Mouse (Mus musculus) heart, adult 2 months (tissue): Measurements from ENCODE around the gene Tex10. TPM values are rescaled to one million over a fixed set of nuclear protein-coding genes. Genes with fewer than 3 reads are reported as not detected.
A peak's percentile ranks its signal among the peaks of the same experiment; 100 is the strongest.

Experiments
- DNase-seq, 2 experiments: peaks; one replicate each; pipeline ENCODE4 v3.0.0; 2021
- H3K27ac ChIP-seq: fragments of 200-600 bp; 2 replicates; pipeline ENCODE4 v1.8.1; 2022
- H3K27me3 ChIP-seq: fragments of 200-500 bp; 2 replicates; pipeline ENCODE4 v1.6.1; 2012; ENCODE audit warnings: mild to moderate bottlenecking, low read length, inconsistent platforms, mixed read lengths; ENCODE audit not compliant: control insufficient read depth, insufficient read depth
- H3K36me3 ChIP-seq: fragments of 200-500 bp; 2 replicates; pipeline ENCODE4 v1.6.1; 2012; ENCODE audit warnings: low read length, inconsistent platforms; ENCODE audit not compliant: control insufficient read depth, insufficient read depth
- H3K4me1 ChIP-seq: fragments of 200-500 bp; 2 replicates; pipeline ENCODE4 v1.6.1; 2011; ENCODE audit warnings: low read length; ENCODE audit not compliant: control insufficient read depth, insufficient read depth
- H3K4me3 ChIP-seq: fragments of 200-600 bp; 2 replicates; pipeline ENCODE4 v1.8.1; 2022
- H3K79me2 ChIP-seq: fragments of 200-500 bp; replicated peaks from 2 replicates; pipeline ENCODE4 v1.6.1; 2012; ENCODE audit warnings: mild to moderate bottlenecking, inconsistent platforms, low read length, moderate library complexity, mixed read lengths; ENCODE audit not compliant: control insufficient read depth, insufficient read depth
- H3K9ac ChIP-seq: fragments of 200-500 bp; 2 replicates; pipeline ENCODE4 v1.6.1; 2012; ENCODE audit warnings: low read depth, mild to moderate bottlenecking, control low read depth, inconsistent platforms, low read length, mixed read lengths
- CTCF ChIP-seq: fragments of 200-600 bp; IDR thresholded peaks from 2 replicates; pipeline ENCODE4 v1.8.1; 2022; ENCODE audit warnings: antibody characterized with exemption, mild to moderate bottlenecking, moderate library complexity
- EP300 ChIP-seq: fragments of 200-500 bp; IDR thresholded peaks from 2 replicates; pipeline ENCODE4 v1.6.1; 2011; ENCODE audit warnings: low read depth, low read length, control low read depth; ENCODE audit not compliant: insufficient read depth
- POLR2A ChIP-seq: fragments of 200-500 bp; IDR thresholded peaks from 2 replicates; pipeline ENCODE4 v1.6.1; 2011; ENCODE audit warnings: mild to moderate bottlenecking, low read depth, low read length, control low read depth; ENCODE audit not compliant: insufficient read depth
- WGBS: fragments of 180-500 bp; shearing (Covaris S2); methylation state at CpG from one replicate; pipeline ENCODE4 v1.1.7; 2018; 5-methylcytosine and 5-hydroxymethylcytosine counted together
- intact Hi-C: fragments of 180-260 bp; cut with DNase I; formaldehyde crosslinking; loops from one replicate; pipeline ENCODE4 v1.15.1; 2025
- long read RNA-seq: library from polyadenylated mRNA; stranded (forward); transcript quantifications from one replicate; pipeline ENCODE4 v2.0.0, GENCODE M21; 2021
- polyA plus RNA-seq: library from polyadenylated mRNA; depleted of rRNA; stranded (reverse); fragments of >200 nt; gene quantifications from 2 replicates; pipeline ENCODE4 v1.2.3, GENCODE M21; 2012; rRNA removed
- total RNA-seq, 2 experiments: library from RNA; stranded (reverse); gene quantifications; 2 replicates each; pipeline ENCODE4 v1.2.3; 2021

Tex10 gene
- total RNA-seq, result 1 to 10 TPM; 7.9 to 9.0 TPM
- 8.0 and 12.0 TPM in 2 replicates for polyA plus RNA-seq
- long read RNA-seq, transcript Tex10-201 (15 exons, 3,102 nt), result major isoform, 5 of 9 reads
- long read RNA-seq, partial matches to known transcripts, result 2 of 9 reads
- long read RNA-seq, other reads (novel, unspliced or antisense), result 2 of 9 reads

- DNase-seq, result peak; percentile 93 to 94
- 2% methylated on average over 89 of the region's 89 CpGs for WGBS
- peak; percentile 64 for TF ChIP-seq POLR2A
- no peak for TF ChIP-seq CTCF
- TF ChIP-seq EP300, result peak; percentile 82; the same call in 1 of the 2 replicates
- no peaks in the 10 kb centered on the region; the same call in 1 of the 2 replicates for H3K36me3 ChIP-seq
- peak within 1 kb of the TSS; percentile 75 for H3K27ac ChIP-seq
- H3K4me1 ChIP-seq, result peaks cover 2% of the 10 kb centered on the region; the same call in 1 of the 2 replicates
- no peaks in the 10 kb centered on the region; the same call in 1 of the 2 replicates for H3K79me2 ChIP-seq
- peak within 1 kb of the TSS; percentile 79 for H3K4me3 ChIP-seq
- no peaks in the 10 kb centered on the region for H3K27me3 ChIP-seq
- intact Hi-C loops, result loop anchor here (5.0 kb wide), 1 partner anchor 196 kb away; the partner anchor contains the start of genes Erp44 and Invs
- H3K9ac ChIP-seq, result peak within 1 kb of the TSS; percentile 87
Observed at GRCm38 (mm10) chr4:48472792-48473650, at the start of gene Tex10. TSS of gene Tex10 (minus strand) at chr4:48473459.

GRCm38 (mm10) chr4:48510861-48511260 is 37.6 kb upstream of the Tex10 start:
- TF ChIP-seq POLR2A, result no peak
- TF ChIP-seq CTCF, result no peak
- TF ChIP-seq EP300, result no peak
- Histone ChIP-seq H3K27me3 (no peaks in the 10 kb centered on the region), H3K27ac (no peak overlapping the region), H3K79me2 (no peaks in the 10 kb centered on the region), H3K4me1 (no peaks in the 10 kb centered on the region), H3K36me3 (no peaks in the 10 kb centered on the region), H3K4me3 (no peak overlapping the region), H3K9ac (no peak overlapping the region)
- DNase-seq, result no peak
- intact Hi-C loops, result no loop called here
- 27% methylated on average over 2 of the region's 2 CpGs for WGBS

GRCm38 (mm10) chr4:48492510-48492909 is 19.3 kb upstream of the Tex10 start:
- H3K27ac ChIP-seq, result no peak overlapping the region
- H3K36me3 ChIP-seq, result no peaks in the 10 kb centered on the region
- DNase-seq, result no peak
- no peak overlapping the region for H3K9ac ChIP-seq
- H3K79me2 ChIP-seq, result no peaks in the 10 kb centered on the region
- intact Hi-C loops, result no loop called here
- H3K27me3 ChIP-seq, result no peaks in the 10 kb centered on the region
- no peaks in the 10 kb centered on the region for H3K4me1 ChIP-seq
- no peak overlapping the region for H3K4me3 ChIP-seq
- TF ChIP-seq CTCF (no peak), EP300 (no peak), POLR2A (no peak)
- WGBS, result 24% methylated on average over 2 of the region's 2 CpGs

GRCm38 (mm10) chr4:48491290-48491743 is 18.1 kb upstream of the Tex10 start:
- Histone ChIP-seq H3K4me3 (no peak overlapping the region), H3K4me1 (no peaks in the 10 kb centered on the region), H3K79me2 (no peaks in the 10 kb centered on the region), H3K27ac (no peak overlapping the region), H3K36me3 (no peaks in the 10 kb centered on the region), H3K27me3 (no peaks in the 10 kb centered on the region), H3K9ac (no peak overlapping the region)
- intact Hi-C loops, result no loop called here
- TF ChIP-seq EP300, result no peak
- TF ChIP-seq CTCF, result no peak
- TF ChIP-seq POLR2A, result no peak
- no peak for DNase-seq
- 16% methylated on average over 14 of the region's 14 CpGs for WGBS

GRCm38 (mm10) chr4:48488916-48489315 is 15.7 kb upstream of the Tex10 start:
- Histone ChIP-seq H3K27me3 (no peaks in the 10 kb centered on the region), H3K79me2 (no peaks in the 10 kb centered on the region), H3K27ac (no peak overlapping the region), H3K9ac (no peak overlapping the region), H3K4me3 (no peak overlapping the region), H3K36me3 (no peaks in the 10 kb centered on the region), H3K4me1 (no peaks in the 10 kb centered on the region)
- intact Hi-C loops, result no loop called here
- 72% methylated on average over 2 of the region's 2 CpGs for WGBS
- DNase-seq, result no peak
- TF ChIP-seq CTCF (no peak), POLR2A (no peak), EP300 (no peak)
